Mouse (Mus musculus) midbrain, embryonic 11.5 days (tissue): ENCODE measurements around the gene Gsg1l. TPM values are rescaled to one million over a fixed set of nuclear protein-coding genes. Genes with fewer than 3 reads are reported as not detected.
A peak's percentile ranks its signal among the peaks of the same experiment; 100 is the strongest.

ENCODE experiments used
- ATAC-seq: fragments of 200-750 bp; cut with Nextera tagmentation; 2 replicates; pipeline ENCODE4 v1.8.0; 2017; ENCODE audit warnings: moderate TSS enrichment, moderate library complexity; ENCODE audit not compliant: low FRiP score
- DNase-seq: peaks from one replicate; pipeline ENCODE4 v3.0.0; 2015; ENCODE audit warnings: low spot score; ENCODE audit errors: missing footprints
- H3K27ac ChIP-seq: fragments of 300-500 bp; sonication (generic); 2 replicates; pipeline ENCODE4 v1.5.1; 2014; ENCODE audit warnings: low read depth, low read length
- H3K27me3 ChIP-seq: fragments of 300-500 bp; sonication (generic); 2 replicates; pipeline ENCODE4 v1.6.1; 2014; ENCODE audit warnings: mild to moderate bottlenecking, low read length, moderate library complexity, mixed read lengths; ENCODE audit not compliant: control insufficient read depth, insufficient read depth
- H3K36me3 ChIP-seq: fragments of 300-500 bp; sonication (generic); 2 replicates; pipeline ENCODE4 v1.6.1; 2014; ENCODE audit warnings: mild to moderate bottlenecking, low read length, moderate library complexity, mixed read lengths; ENCODE audit not compliant: control insufficient read depth, insufficient read depth
- H3K4me1 ChIP-seq: fragments of 300-500 bp; sonication (generic); 2 replicates; pipeline ENCODE4 v1.6.1; 2014; ENCODE audit warnings: low read length; ENCODE audit not compliant: control insufficient read depth, insufficient read depth
- H3K4me2 ChIP-seq: fragments of 300-500 bp; sonication (generic); 2 replicates; pipeline ENCODE4 v1.6.1; 2014; ENCODE audit warnings: mild to moderate bottlenecking, moderate library complexity
- H3K4me3 ChIP-seq: fragments of 300-500 bp; sonication (generic); 2 replicates; pipeline ENCODE4 v1.5.1; 2014; ENCODE audit warnings: low read depth, low read length
- H3K9ac ChIP-seq: fragments of 300-500 bp; sonication (generic); 2 replicates; pipeline ENCODE4 v1.6.1; 2014; ENCODE audit warnings: low read length
- H3K9me3 ChIP-seq: fragments of 300-500 bp; sonication (generic); 2 replicates; pipeline ENCODE4 v1.6.1; 2016; ENCODE audit warnings: low read length; ENCODE audit not compliant: control insufficient read depth
- WGBS: fragments of 180-500 bp; shearing (Covaris S2); extraction: QIAGEN DNeasy Blood & Tissue Kit; methylation state at CpG from one replicate; pipeline ENCODE4 v1.1.7; 2014; 5-methylcytosine and 5-hydroxymethylcytosine counted together
- polyA plus RNA-seq: library from polyadenylated mRNA; unstranded; fragments of >200 nt; fragmentation: Nextera tagmentation; extraction: Ambion mirVana; gene quantifications from 2 replicates; pipeline ENCODE4 v1.2.1, GENCODE M21; 2014

Gsg1l gene
- polyA plus RNA-seq, 1 experiment from 2014 or later, result 2.1 TPM

DNA sequence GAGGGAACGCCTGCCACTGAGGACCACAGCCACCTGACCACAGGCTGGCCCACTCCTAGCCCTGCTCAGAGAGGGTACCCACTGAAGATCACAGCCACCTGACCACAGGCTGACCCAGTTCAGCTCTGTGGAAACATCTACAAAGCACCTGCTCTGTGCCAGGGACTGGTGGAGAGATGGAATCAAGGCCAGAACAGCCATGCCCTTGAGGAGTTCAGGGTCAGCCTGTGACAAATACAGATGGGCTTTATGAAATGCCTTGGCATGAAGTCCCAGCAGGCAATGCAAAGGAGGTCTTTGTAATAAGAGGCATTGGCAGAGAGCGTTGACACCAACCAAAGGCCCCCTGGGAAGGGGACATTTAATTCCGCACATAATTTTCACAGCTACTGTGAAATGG is 93.9 kb downstream of the Gsg1l start:
- no peak for DNase-seq
- H3K4me2 ChIP-seq, result no peak overlapping the region
- no peak overlapping the region for H3K4me3 ChIP-seq
- no peak overlapping the region for H3K27ac ChIP-seq
- H3K36me3 ChIP-seq, result no peaks in the 10 kb centered on the region
- no peaks in the 10 kb centered on the region for H3K27me3 ChIP-seq
- H3K9me3 ChIP-seq, result no peaks in the 10 kb centered on the region
- no peak overlapping the region for H3K9ac ChIP-seq
- WGBS, result 86% methylated on average over 3 of the region's 3 CpGs
- no peak for ATAC-seq
- H3K4me1 ChIP-seq, result peaks cover 7% of the 10 kb centered on the region; the same call in 1 of the 2 replicates

DNA sequence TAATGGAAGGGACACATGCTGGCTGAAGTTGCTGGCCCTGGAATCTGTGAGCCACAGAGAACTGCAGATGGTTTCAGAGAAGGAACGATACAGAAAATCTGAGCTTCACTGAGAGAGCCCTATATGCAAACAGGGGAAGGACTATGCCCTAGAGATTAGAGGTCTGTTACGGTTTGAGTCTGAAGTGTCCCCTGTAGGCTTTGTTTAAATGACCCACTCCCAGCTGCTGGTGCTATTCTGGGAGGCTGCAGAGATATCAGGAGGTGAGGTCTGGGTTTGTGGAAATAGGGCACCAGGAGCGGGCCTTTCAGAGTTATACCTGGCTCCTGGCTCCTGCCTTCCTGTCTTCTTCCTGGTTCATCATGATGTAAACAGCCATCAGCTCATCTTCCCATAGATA is 95.1 kb downstream of the Gsg1l start:
- H3K9me3 ChIP-seq, result no peaks in the 10 kb centered on the region
- no peak overlapping the region for H3K4me2 ChIP-seq
- no peak for ATAC-seq
- no peak overlapping the region for H3K4me3 ChIP-seq
- H3K9ac ChIP-seq, result no peak overlapping the region
- peak; percentile 17 for DNase-seq
- 79% methylated on average over 3 of the region's 3 CpGs for WGBS
- H3K27ac ChIP-seq, result no peak overlapping the region
- H3K27me3 ChIP-seq, result no peaks in the 10 kb centered on the region
- peaks cover 7% of the 10 kb centered on the region; the same call in 1 of the 2 replicates for H3K4me1 ChIP-seq
- no peaks in the 10 kb centered on the region for H3K36me3 ChIP-seq

DNA sequence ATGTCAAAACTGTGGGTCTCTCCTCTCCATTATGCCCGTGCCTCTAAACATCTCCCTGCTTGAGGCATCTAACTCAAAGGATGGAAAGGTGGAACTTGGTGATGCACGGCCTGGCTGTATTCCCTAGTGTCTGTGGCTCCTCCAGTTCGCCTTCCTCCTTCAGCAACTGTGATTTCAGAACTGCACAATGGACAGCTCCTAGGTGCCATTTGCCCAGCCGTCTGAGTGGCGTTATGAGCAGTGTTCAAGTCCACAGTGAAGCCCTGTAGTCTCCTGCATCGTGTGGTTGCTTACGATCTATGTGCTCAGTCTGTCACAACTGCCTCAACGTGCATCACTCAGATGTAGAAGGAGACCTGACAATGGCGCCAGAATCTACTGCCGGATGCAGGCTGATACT is 96.6 kb downstream of the Gsg1l start:
- no peak overlapping the region for H3K4me3 ChIP-seq
- ATAC-seq, result no peak
- H3K4me1 ChIP-seq, result peaks cover 7% of the 10 kb centered on the region; the same call in 1 of the 2 replicates
- no peak overlapping the region for H3K9ac ChIP-seq
- no peaks in the 10 kb centered on the region for H3K27me3 ChIP-seq
- no peak overlapping the region for H3K27ac ChIP-seq
- no peaks in the 10 kb centered on the region for H3K9me3 ChIP-seq
- H3K4me2 ChIP-seq, result no peak overlapping the region
- WGBS, result 76% methylated on average over 10 of the region's 10 CpGs
- DNase-seq, result no peak
- H3K36me3 ChIP-seq, result no peaks in the 10 kb centered on the region

DNA sequence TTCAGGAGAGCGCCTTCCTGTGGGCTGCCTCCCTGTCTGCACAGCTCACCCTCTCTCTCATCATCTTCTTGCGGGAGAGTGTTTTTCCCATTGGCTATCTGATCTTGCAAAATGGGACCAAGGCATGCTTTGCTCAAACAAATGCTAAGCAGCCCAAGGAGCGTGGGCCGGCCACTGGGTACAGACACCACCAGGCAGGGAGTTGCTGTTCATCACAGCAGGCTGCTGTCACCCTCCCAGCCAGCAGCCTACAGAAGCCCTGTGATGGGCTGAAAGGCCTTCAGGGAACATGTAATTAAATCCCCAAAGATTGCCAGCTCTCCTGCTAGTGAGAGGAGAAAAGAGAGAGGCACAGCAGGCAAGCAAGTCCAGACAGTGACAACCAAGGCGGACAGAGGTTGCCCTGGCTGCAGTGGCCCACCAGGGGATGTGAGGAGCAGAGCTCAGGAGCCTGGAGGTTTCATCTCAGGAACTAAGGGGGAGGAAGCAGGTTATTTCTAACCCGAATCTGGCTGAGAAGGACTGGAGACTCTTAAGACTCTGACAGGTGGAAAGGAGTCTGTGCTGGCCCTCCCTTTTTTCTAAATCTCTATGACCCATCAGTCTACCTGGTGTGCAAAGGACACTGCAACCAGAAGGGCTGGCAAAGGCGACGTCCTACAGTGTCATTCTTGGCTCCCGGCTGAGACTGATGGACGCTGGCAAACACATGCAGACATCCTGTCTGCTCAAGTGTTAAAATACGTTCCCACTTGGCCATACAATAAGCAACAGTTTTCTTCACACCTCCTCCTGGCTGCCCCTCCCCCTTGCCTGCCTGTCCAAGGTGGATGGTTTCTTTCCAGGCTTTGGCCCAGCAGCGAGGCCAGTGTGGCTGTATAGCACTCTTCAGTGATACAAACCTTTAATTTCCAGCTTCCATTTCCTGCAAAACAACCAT is 98.0 kb downstream of the Gsg1l start:
- WGBS, result 31% methylated on average over 12 of the region's 12 CpGs
- Histone ChIP-seq H3K36me3 (no peaks in the 10 kb centered on the region), H3K4me2 (no peak overlapping the region), H3K27me3 (no peaks in the 10 kb centered on the region), H3K4me1 (0 out of 2 replicates have a peak, but pooled peaks cover 2% of the 10 kb centered on the region), H3K4me3 (no peak overlapping the region), H3K9me3 (no peaks in the 10 kb centered on the region), H3K9ac (no peak overlapping the region), H3K27ac (no peak overlapping the region)
- ATAC-seq (no peak), DNase-seq (no peak)

GRCm38 (mm10) chr7:125979591-125979990 is 102.6 kb downstream of the Gsg1l start:
- Histone ChIP-seq H3K36me3 (no peaks in the 10 kb centered on the region), H3K27ac (no peak overlapping the region), H3K9ac (no peak overlapping the region), H3K4me2 (no peak overlapping the region), H3K9me3 (no peaks in the 10 kb centered on the region), H3K27me3 (no peaks in the 10 kb centered on the region), H3K4me1 (0 out of 2 replicates have a peak, but pooled peaks cover 2% of the 10 kb centered on the region), H3K4me3 (no peak overlapping the region)
- DNase-seq (no peak), ATAC-seq (no peak)
- WGBS, result 88% methylated on average over 8 of the region's 8 CpGs

- Histone ChIP-seq H3K27me3 (no peaks in the 10 kb centered on the region), H3K4me3 (no peak overlapping the region), H3K9ac (no peak overlapping the region), H3K9me3 (no peaks in the 10 kb centered on the region), H3K4me1 (0 out of 2 replicates have a peak, but pooled peaks cover 4% of the 10 kb centered on the region), H3K36me3 (no peaks in the 10 kb centered on the region), H3K4me2 (no peak overlapping the region), H3K27ac (no peak overlapping the region)
- ATAC-seq, result no peak
- WGBS, result 87% methylated on average over 9 of the region's 9 CpGs
- no peak for DNase-seq
Measured at GRCm38 (mm10) chr7:125976695-125977094, 105.5 kb downstream of the Gsg1l start.

GRCm38 (mm10) chr7:125975414-125975813 is 106.8 kb downstream of the Gsg1l start:
- no peaks in the 10 kb centered on the region for H3K9me3 ChIP-seq
- H3K4me3 ChIP-seq, result no peak overlapping the region
- DNase-seq (no peak), ATAC-seq (no peak)
- WGBS, result 68% methylated on average over 6 of the region's 6 CpGs
- 0 out of 2 replicates have a peak, but pooled peaks cover 4% of the 10 kb centered on the region for H3K4me1 ChIP-seq
- H3K27ac ChIP-seq, result no peak overlapping the region
- H3K9ac ChIP-seq, result no peak overlapping the region
- H3K36me3 ChIP-seq, result no peaks in the 10 kb centered on the region
- no peak overlapping the region for H3K4me2 ChIP-seq
- no peaks in the 10 kb centered on the region for H3K27me3 ChIP-seq

DNA sequence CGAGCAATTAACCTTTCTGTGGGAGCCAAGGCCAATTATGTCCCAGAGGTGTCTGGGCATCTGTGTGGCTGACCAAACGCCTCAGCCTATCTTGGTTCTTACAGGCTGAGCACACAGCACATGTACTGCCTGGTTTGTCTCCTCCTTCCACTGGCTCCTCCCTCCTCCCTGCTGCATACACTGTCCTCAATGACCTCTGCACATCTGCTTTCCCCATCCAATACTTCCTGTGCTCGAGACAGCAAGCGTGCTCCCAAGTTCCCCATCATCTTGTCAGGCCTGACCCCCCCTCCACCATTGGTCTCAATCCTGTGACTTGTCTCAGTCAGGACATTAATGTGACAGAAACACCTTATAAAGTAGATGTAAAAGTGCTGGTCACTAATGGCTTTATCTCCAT is 108.3 kb downstream of the Gsg1l start:
- Histone ChIP-seq H3K9ac (no peak overlapping the region), H3K4me1 (0 out of 2 replicates have a peak, but pooled peaks cover 7% of the 10 kb centered on the region), H3K4me3 (no peak overlapping the region), H3K9me3 (no peaks in the 10 kb centered on the region), H3K4me2 (no peak overlapping the region), H3K27ac (no peak overlapping the region), H3K27me3 (no peaks in the 10 kb centered on the region), H3K36me3 (no peaks in the 10 kb centered on the region)
- WGBS, result 64% methylated on average over 4 of the region's 4 CpGs
- peak; percentile 44; the same call in 1 of the 2 replicates for ATAC-seq
- DNase-seq, result no peak

GRCm38 (mm10) chr7:125972776-125973175 is 109.4 kb downstream of the Gsg1l start:
- 64% methylated on average over 6 of the region's 6 CpGs for WGBS

More at GRCm38 (mm10) chr7:125972776-125973175, 109.4 kb downstream of the Gsg1l start:
- Histone ChIP-seq H3K4me2 (no peak overlapping the region), H3K27me3 (no peaks in the 10 kb centered on the region), H3K9me3 (no peaks in the 10 kb centered on the region), H3K4me3 (no peak overlapping the region), H3K9ac (no peak overlapping the region), H3K36me3 (no peaks in the 10 kb centered on the region), H3K4me1 (0 out of 2 replicates have a peak, but pooled peaks cover 7% of the 10 kb centered on the region), H3K27ac (no peak overlapping the region)
- DNase-seq (no peak), ATAC-seq (no peak)
